Mouse (Mus musculus) frontal cortex, adult 2 months (tissue): Measurements from ENCODE around the gene Fam76b. TPM values are rescaled to one million over a fixed set of nuclear protein-coding genes. Genes with fewer than 3 reads are reported as not detected.

ENCODE experiments used
- polyA plus RNA-seq: library from polyadenylated mRNA; depleted of rRNA; stranded (reverse); fragments of >200 nt; gene quantifications from 2 replicates; pipeline ENCODE4 v1.2.3, GENCODE M21; 2012; rRNA removed

The Fam76b gene
- polyA plus RNA-seq, 1 experiment: 30.4 TPM

Other genes starting within 250 kb of the Fam76b start
- gene Mtmr2, start 79.3 kb upstream of the Fam76b start, polyA plus RNA-seq: 24.3 and 25.9 TPM in 2 replicates
- gene Cep57, start 609 bp upstream of the Fam76b start, polyA plus RNA-seq: 26.6 and 27.0 TPM in 2 replicates